Mouse (Mus musculus): ENCODE results near the gene Rack1. TPM values are rescaled to one million over a fixed set of nuclear protein-coding genes. Genes with fewer than 3 reads are reported as not detected.

Gene Rack1
- total and polyA plus RNA-seq, 3 experiments: 3,744 to 6,330 (median 5,265) TPM

DNA sequence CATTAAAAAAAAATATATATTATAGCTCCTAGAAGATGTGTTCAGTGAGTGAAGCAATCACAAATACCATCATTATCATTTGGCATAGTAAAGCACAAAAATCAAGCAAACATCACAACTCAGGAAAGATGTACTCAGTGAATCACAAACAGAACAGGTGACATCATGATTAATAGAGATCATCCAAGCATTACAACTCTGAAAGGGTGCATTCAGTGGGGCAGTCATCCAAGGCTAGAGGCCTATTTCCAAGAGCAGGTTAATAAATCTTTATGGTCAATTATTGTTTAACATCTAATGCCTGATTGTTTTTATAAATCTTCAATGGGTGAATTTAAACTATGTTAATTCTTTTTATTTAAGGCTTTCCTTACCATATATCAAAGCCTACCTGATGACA is 40.7 kb downstream of the Rack1 start:
- in situ Hi-C loops (cut with MboI; ENCODE audit: low pct_ligation_motif_present, low pct_unique_long_range_greater_than_20kb, low sequenced_read_pairs) (no loop called here), dilution Hi-C loops (cut with MboI; ENCODE audit: extremely low pct_ligation_motif_present, extremely low pct_unique_long_range_greater_than_20kb, low sequenced_read_pairs) (no loop called here)
- H3K36me3 ChIP-seq (replicated peaks in 1 of 2; ENCODE audit: control insufficient read depth in 1 of 2, insufficient read depth in 1 of 2, low read length in 1 of 2): peaks cover 3 to 10% of the 10 kb centered on the region in 2 experiments
- no peak for DNase-seq (ENCODE audit: extremely low read depth)
- no peak overlapping the region for H3K9ac ChIP-seq (ENCODE audit: insufficient read depth, low read depth)
- H3K4me3 ChIP-seq (replicated peaks in 1 of 3; ENCODE audit: low read depth in 2 of 3, low read length in 2 of 3, poor library complexity in 1 of 3): no peak overlapping the region
- peaks cover 8% of the 10 kb centered on the region for H3K27me3 ChIP-seq (replicated peaks)
- no peaks in the 10 kb centered on the region for H3K79me2 ChIP-seq (replicated peaks; ENCODE audit: control insufficient read depth, extremely low read depth, insufficient read depth, poor library complexity, severe bottlenecking)
- H3K27ac ChIP-seq (ENCODE audit: insufficient read depth, low read depth): no peak overlapping the region
- H3K4me2 ChIP-seq (ENCODE audit: insufficient read depth, low read depth, poor library complexity, severe bottlenecking): no peak overlapping the region
- TF ChIP-seq NRF1 (IDR thresholded peaks at IDR 0.05; ENCODE audit: low read depth, low read length) (no peak), KAT2A (IDR thresholded peaks at IDR 0.05; ENCODE audit: insufficient replicate concordance, low read length) (no peak), IRF4 (IDR thresholded peaks at IDR 0.05; ENCODE audit: low read depth, low read length) (no peak), MEF2A (IDR thresholded peaks at IDR 0.05; ENCODE audit: borderline replicate concordance, low read depth, low read length) (no peak), TCF12 (IDR thresholded peaks at IDR 0.05; ENCODE audit: low read depth, low read length) (no peak), CHD1 (IDR thresholded peaks at IDR 0.05; ENCODE audit: low read depth, low read length) (no peak; the same call in 1 of the 2 replicates), MAX (IDR thresholded peaks at IDR 0.05; ENCODE audit: low read length) (no peak), CTCF (conservative IDR thresholded peaks at IDR 0.05 in 1 of 2, IDR thresholded peaks at IDR 0.05 in 1 of 2; ENCODE audit: low read depth in 2 of 2, low read length in 2 of 2) (no peak), ZNF384 (IDR thresholded peaks at IDR 0.05; ENCODE audit: low read depth, low read length) (no peak), RAD21 (IDR thresholded peaks at IDR 0.05; ENCODE audit: low read depth, low read length) (no peak), BHLHE40 (IDR thresholded peaks at IDR 0.05; ENCODE audit: low read depth, low read length) (no peak)
- peaks cover 31 to 90% of the 10 kb centered on the region in 2 experiments for H3K4me1 ChIP-seq (ENCODE audit: control insufficient read depth in 1 of 2, insufficient read depth in 2 of 2)
- H3K9me3 ChIP-seq (replicated peaks; ENCODE audit: low read length): no peaks in the 10 kb centered on the region

DNA sequence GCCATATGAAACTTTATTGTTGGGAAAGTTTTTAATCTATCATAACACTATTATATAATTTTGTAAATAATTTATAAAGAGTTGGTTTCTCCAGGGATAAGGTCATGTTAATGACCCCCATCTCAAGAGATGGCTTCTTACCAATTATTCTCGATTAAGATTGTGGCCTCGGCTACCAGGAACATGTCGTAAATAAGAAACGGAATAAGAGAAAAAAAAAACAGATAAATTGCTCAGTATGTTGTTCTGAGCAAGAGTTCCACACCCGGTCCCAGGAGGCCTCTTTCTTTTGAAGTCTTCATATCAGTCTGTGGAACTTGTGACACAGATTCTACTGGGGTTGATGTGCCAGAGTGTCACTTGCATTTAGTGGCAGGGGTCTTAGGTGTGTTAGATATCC is 41.1 kb downstream of the Rack1 start:
- Histone ChIP-seq H3K79me2 (replicated peaks; ENCODE audit: control insufficient read depth, extremely low read depth, insufficient read depth, poor library complexity, severe bottlenecking) (no peaks in the 10 kb centered on the region), H3K36me3 (replicated peaks in 1 of 2; ENCODE audit: control insufficient read depth in 1 of 2, insufficient read depth in 1 of 2, low read length in 1 of 2) (peaks cover 3 to 13% of the 10 kb centered on the region in 2 experiments), H3K27ac (ENCODE audit: insufficient read depth, low read depth) (peak overlapping the region; percentile 79), H3K4me1 (ENCODE audit: control insufficient read depth in 1 of 2, insufficient read depth in 2 of 2) (peaks cover 31 to 90% of the 10 kb centered on the region in 2 experiments), H3K27me3 (replicated peaks) (peaks cover 5% of the 10 kb centered on the region), H3K9ac (ENCODE audit: insufficient read depth, low read depth) (0 out of 2 replicates have a peak overlapping the region, but pooled peaks have one; percentile 34), H3K4me2 (ENCODE audit: insufficient read depth, low read depth, poor library complexity, severe bottlenecking) (peak overlapping the region; percentile 62; the same call in 1 of the 2 replicates), H3K9me3 (replicated peaks; ENCODE audit: low read length) (no peaks in the 10 kb centered on the region), H3K4me3 (replicated peaks in 1 of 3; ENCODE audit: low read depth in 2 of 3, low read length in 2 of 3, poor library complexity in 1 of 3) (no peak overlapping the region)
- DNase-seq (ENCODE audit: extremely low read depth): no peak
- in situ Hi-C loops (cut with MboI; ENCODE audit: low pct_ligation_motif_present, low pct_unique_long_range_greater_than_20kb, low sequenced_read_pairs): no loop called here
- dilution Hi-C loops (cut with MboI; ENCODE audit: extremely low pct_ligation_motif_present, extremely low pct_unique_long_range_greater_than_20kb, low sequenced_read_pairs): no loop called here
- TF ChIP-seq IRF4 (IDR thresholded peaks at IDR 0.05; ENCODE audit: low read depth, low read length) (peak; percentile 28; the same call in 1 of the 2 replicates), MEF2A (IDR thresholded peaks at IDR 0.05; ENCODE audit: borderline replicate concordance, low read depth, low read length) (0 out of 2 replicates have a peak, but pooled peaks have one; percentile 29), EP300 (IDR thresholded peaks at IDR 0.05; ENCODE audit: low read length) (no peak), ZNF384 (IDR thresholded peaks at IDR 0.05; ENCODE audit: low read depth, low read length) (peak; percentile 75)

DNA sequence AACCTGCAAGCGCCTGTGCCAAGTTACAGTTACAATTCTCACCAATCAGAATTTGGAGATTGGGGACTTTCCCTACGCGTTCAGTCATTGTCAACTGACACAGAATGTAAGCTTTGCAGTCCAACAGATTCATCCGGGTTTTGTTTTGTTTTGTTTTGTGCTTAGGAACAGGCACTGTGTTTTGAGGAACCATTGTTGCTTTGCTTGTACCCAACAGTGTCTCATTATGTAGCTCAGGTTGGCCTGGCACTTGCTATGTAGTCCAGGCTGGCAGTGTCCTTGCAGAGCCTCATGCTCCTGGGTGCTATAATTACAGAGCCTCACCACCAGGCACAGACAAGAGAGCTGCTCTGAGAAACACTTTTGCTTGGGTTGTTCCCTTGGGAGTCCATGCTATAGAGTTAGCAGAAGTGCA is 42.3 kb downstream of the Rack1 start:
- H3K27ac ChIP-seq (ENCODE audit: insufficient read depth, low read depth): peak overlapping the region; percentile 79
- TF ChIP-seq JUND (conservative IDR thresholded peaks at IDR 0.05; ENCODE audit: low read depth, low read length) (no peak), IRF4 (IDR thresholded peaks at IDR 0.05; ENCODE audit: low read depth, low read length) (0 out of 2 replicates have a peak, but pooled peaks have one; percentile 29), EP300 (IDR thresholded peaks at IDR 0.05; ENCODE audit: low read length) (peak; percentile 37; the same call in 1 of the 2 replicates), MYC (IDR thresholded peaks at IDR 0.05; ENCODE audit: low read depth, low read length) (0 out of 2 replicates have a peak, but pooled peaks have one; percentile 48), CTCF (conservative IDR thresholded peaks at IDR 0.05 in 1 of 2, IDR thresholded peaks at IDR 0.05 in 1 of 2; ENCODE audit: low read depth in 2 of 2, low read length in 2 of 2) (no peak), SMC3 (IDR thresholded peaks at IDR 0.05; ENCODE audit: low read depth, low read length) (no peak), MEF2A (IDR thresholded peaks at IDR 0.05; ENCODE audit: borderline replicate concordance, low read depth, low read length) (0 out of 2 replicates have a peak, but pooled peaks have one; percentile 6), UBTF (IDR thresholded peaks at IDR 0.05; ENCODE audit: low read depth, low read length) (0 out of 2 replicates have a peak, but pooled peaks have one; percentile 17), TBP (conservative IDR thresholded peaks at IDR 0.05; ENCODE audit: low read depth, low read length) (0 out of 2 replicates have a peak, but pooled peaks have one; percentile 36), HCFC1 (IDR thresholded peaks at IDR 0.05; ENCODE audit: low read depth, low read length) (no peak), SIN3A (IDR thresholded peaks at IDR 0.05; ENCODE audit: low read length) (0 out of 2 replicates have a peak, but pooled peaks have one; percentile 10), USF1 (IDR thresholded peaks at IDR 0.05; ENCODE audit: low read depth, low read length) (no peak), MAX (IDR thresholded peaks at IDR 0.05; ENCODE audit: low read length) (no peak), NELFE (IDR thresholded peaks at IDR 0.05; ENCODE audit: low read depth, low read length) (0 out of 2 replicates have a peak, but pooled peaks have one; percentile 10), TCF12 (IDR thresholded peaks at IDR 0.05; ENCODE audit: low read depth, low read length) (peak; percentile 52; the same call in 1 of the 2 replicates)

More for the DNA sequence above, 42.3 kb downstream of the Rack1 start:
- dilution Hi-C loops (cut with MboI; ENCODE audit: extremely low pct_ligation_motif_present, extremely low pct_unique_long_range_greater_than_20kb, low sequenced_read_pairs): no loop called here
- Histone ChIP-seq H3K9me3 (replicated peaks; ENCODE audit: low read length) (no peaks in the 10 kb centered on the region), H3K4me3 (replicated peaks in 1 of 3; ENCODE audit: low read depth in 2 of 3, low read length in 2 of 3, poor library complexity in 1 of 3) (peak overlapping the region in 2 of 3 experiments; percentile 8 to 13), H3K79me2 (replicated peaks; ENCODE audit: control insufficient read depth, extremely low read depth, insufficient read depth, poor library complexity, severe bottlenecking) (no peaks in the 10 kb centered on the region), H3K4me1 (ENCODE audit: control insufficient read depth in 1 of 2, insufficient read depth in 2 of 2) (peaks cover 28 to 87% of the 10 kb centered on the region in 2 experiments), H3K9ac (ENCODE audit: insufficient read depth, low read depth) (peak overlapping the region; percentile 34; the same call in 1 of the 2 replicates), H3K36me3 (replicated peaks in 1 of 2; ENCODE audit: control insufficient read depth in 1 of 2, insufficient read depth in 1 of 2, low read length in 1 of 2) (peaks cover 6 to 18% of the 10 kb centered on the region in 2 experiments), H3K27me3 (replicated peaks) (no peaks in the 10 kb centered on the region), H3K4me2 (ENCODE audit: insufficient read depth, low read depth, poor library complexity, severe bottlenecking) (peak overlapping the region; percentile 62)
- in situ Hi-C loops (cut with MboI; ENCODE audit: low pct_ligation_motif_present, low pct_unique_long_range_greater_than_20kb, low sequenced_read_pairs): no loop called here
- DNase-seq (ENCODE audit: extremely low read depth): peak; percentile 75
